Mouse (Mus musculus) liver, adult 2 months (tissue): ENCODE data around the gene Scn1b. TPM values are rescaled to one million over a fixed set of nuclear protein-coding genes. Genes with fewer than 3 reads are reported as not detected.

Source experiments
- DNase-seq: peaks from one replicate; pipeline ENCODE4 v3.0.0-alpha.2; 2011; ENCODE audit warnings: low read depth, low spot score; ENCODE audit errors: extremely low read depth
- H3K27ac ChIP-seq: fragments of 200-500 bp; replicated peaks from 2 replicates; pipeline ENCODE4 v1.5.1; 2012; ENCODE audit warnings: low read depth, mild to moderate bottlenecking, control low read depth, inconsistent platforms, low read length; ENCODE audit not compliant: insufficient read depth
- H3K27me3 ChIP-seq: fragments of 200-500 bp; 2 replicates; pipeline ENCODE4 v1.6.1; 2012; ENCODE audit warnings: mild to moderate bottlenecking, moderate library complexity, low read length, inconsistent platforms; ENCODE audit not compliant: control insufficient read depth, insufficient read depth
- H3K36me3 ChIP-seq: fragments of 200-500 bp; 2 replicates; pipeline ENCODE4 v1.6.1; 2012; ENCODE audit warnings: low read length, inconsistent platforms; ENCODE audit not compliant: control insufficient read depth, insufficient read depth
- H3K4me1 ChIP-seq: fragments of 200-500 bp; 2 replicates; pipeline ENCODE4 v1.6.1; 2011; ENCODE audit warnings: low read length; ENCODE audit not compliant: control insufficient read depth, insufficient read depth
- H3K4me3 ChIP-seq: fragments of 200-500 bp; 2 replicates; pipeline ENCODE4 v1.5.1; 2011; ENCODE audit warnings: low read depth, mild to moderate bottlenecking, control low read depth, low read length, moderate library complexity; ENCODE audit not compliant: insufficient read depth
- H3K79me2 ChIP-seq: fragments of 200-500 bp; 2 replicates; pipeline ENCODE4 v1.6.1; 2012; ENCODE audit warnings: inconsistent platforms, mild to moderate bottlenecking, low read length, moderate library complexity; ENCODE audit not compliant: control insufficient read depth, insufficient read depth
- H3K9ac ChIP-seq: fragments of 200-500 bp; 2 replicates; pipeline ENCODE4 v1.6.1; 2012; ENCODE audit warnings: low read depth, mild to moderate bottlenecking, control low read depth, inconsistent platforms, low read length
- CTCF ChIP-seq: fragments of 200-500 bp; IDR thresholded peaks from 2 replicates; pipeline ENCODE4 v1.5.1; 2011; ENCODE audit warnings: low read depth, low read length, control low read depth
- POLR2A ChIP-seq: fragments of 200-500 bp; IDR thresholded peaks from 2 replicates; pipeline ENCODE4 v1.6.1; 2011; ENCODE audit warnings: low read length, control low read depth; ENCODE audit not compliant: insufficient read depth; ENCODE audit errors: extremely low read depth
- WGBS: fragments of 180-500 bp; shearing (Covaris S2); methylation state at CpG from one replicate; pipeline ENCODE4 v1.1.7; 2018; 5-methylcytosine and 5-hydroxymethylcytosine counted together
- polyA plus RNA-seq: library from polyadenylated mRNA; depleted of rRNA; stranded (reverse); fragments of >200 nt; gene quantifications from 2 replicates; pipeline ENCODE4 v1.2.3, GENCODE M21; 2012
- total RNA-seq: library from RNA; depleted of rRNA; stranded (reverse); fragments of >200 nt; gene quantifications from 2 replicates; pipeline ENCODE4 v1.2.3, GENCODE M21; 2014

Gene Scn1b
- total and polyA plus RNA-seq, 2 experiments = 2.4 to 7.1 TPM

DNA sequence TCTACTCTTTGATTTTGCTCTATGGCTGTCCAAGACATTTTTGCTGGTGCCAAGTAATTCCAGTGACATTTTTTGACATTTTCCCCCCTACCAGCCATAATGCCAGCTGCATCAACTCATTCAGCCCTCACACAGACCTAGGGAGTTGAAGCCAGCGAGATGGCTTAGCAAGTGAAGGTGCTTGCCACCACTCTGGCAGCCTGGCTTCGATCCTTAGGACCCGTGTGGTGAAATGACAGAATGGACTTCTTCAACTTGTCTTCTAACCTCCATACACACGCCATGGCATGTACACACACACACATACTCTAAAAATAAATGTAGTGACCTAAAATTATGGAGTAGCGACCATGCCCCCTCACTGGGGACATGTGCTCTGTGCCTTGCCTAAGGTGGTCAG is 2.4 kb downstream of the Scn1b start:
- 88% methylated on average over 5 of the region's 5 CpGs for WGBS
- H3K36me3 ChIP-seq = no peaks in the 10 kb centered on the region
- no peak overlapping the region for H3K9ac ChIP-seq
- no peaks in the 10 kb centered on the region for H3K79me2 ChIP-seq
- no peak for DNase-seq
- TF ChIP-seq CTCF (no peak), POLR2A (no peak)
- H3K4me3 ChIP-seq = no peak overlapping the region
- H3K4me1 ChIP-seq = peaks cover 3% of the 10 kb centered on the region; the same call in 1 of the 2 replicates
- H3K27me3 ChIP-seq = peaks cover 6% of the 10 kb centered on the region
- no peak overlapping the region for H3K27ac ChIP-seq

DNA sequence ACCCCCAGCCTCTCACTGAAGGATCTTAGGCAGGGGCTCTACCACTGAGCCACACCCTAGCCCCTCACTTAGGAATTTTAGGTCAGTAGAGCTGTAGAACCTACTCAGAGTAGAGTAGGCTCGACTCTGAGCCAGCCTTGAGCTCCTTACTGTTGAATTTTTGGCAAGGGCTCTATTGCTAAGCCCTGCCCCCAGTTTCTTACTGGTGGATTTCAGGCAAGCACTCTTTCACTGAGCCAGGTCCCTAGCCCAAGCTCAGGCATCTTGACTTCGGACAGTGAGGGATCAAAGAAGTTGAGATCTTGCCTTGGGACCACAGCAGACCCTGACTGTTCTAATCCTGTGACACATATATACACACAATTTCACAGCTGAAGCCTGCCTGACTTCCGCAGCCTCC is 3.1 kb downstream of the Scn1b start:
- Histone ChIP-seq H3K27ac (no peak overlapping the region), H3K4me1 (peaks cover 3% of the 10 kb centered on the region; the same call in 1 of the 2 replicates), H3K4me3 (no peak overlapping the region), H3K27me3 (peaks cover 6% of the 10 kb centered on the region), H3K9ac (no peak overlapping the region), H3K36me3 (no peaks in the 10 kb centered on the region), H3K79me2 (no peaks in the 10 kb centered on the region)
- no peak for DNase-seq
- TF ChIP-seq POLR2A (no peak), CTCF (no peak)
- WGBS = 74% methylated on average over 3 of the region's 3 CpGs

DNA sequence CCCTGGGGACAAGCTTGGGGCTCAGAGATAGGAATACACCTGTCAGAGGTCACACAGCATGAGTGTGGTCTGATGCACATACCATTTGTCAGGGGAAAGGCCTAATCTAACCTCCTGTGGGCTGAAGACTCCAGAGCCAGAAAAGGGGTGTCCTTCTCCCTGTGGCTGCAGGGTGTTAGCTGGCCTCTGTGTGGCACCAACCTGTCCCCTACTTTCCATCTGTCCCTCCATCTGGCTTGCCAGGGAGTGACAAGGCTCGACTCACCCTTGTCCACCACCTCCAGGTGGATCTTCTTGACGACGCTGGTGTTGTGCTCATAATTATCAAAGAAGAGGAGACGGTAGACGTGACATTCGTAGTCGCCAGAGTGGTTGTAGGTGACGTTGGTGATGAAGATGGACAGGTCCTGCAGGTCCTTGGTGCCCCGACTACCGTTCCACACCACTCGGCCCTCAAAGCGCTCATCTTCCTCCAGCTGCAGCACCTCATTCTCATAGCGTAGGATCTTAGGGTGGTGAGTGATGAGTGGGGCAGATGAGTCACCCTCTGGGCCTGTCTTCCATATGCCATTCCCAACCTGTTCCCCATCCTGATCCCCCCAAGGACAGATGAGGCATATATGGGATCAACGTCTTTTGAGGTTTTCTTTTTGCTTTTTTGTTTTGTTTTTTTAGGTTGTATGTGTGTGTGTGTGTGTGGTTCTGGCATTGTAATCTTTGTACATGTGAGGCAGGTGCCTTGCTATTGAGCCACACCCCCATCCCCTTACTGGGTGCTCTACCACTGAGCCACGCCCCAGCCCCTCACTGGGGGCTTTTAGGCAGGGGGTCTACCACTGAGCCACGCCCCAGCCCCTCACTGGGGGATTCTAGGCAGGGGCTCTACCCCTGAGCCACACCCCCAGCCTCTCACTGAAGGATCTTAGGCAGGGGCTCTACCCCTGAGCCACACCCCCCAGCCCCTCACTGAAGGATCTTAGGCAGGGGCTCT is 3.9 kb downstream of the Scn1b start:
- no peaks in the 10 kb centered on the region for H3K36me3 ChIP-seq
- no peak overlapping the region for H3K9ac ChIP-seq
- no peak overlapping the region for H3K27ac ChIP-seq
- DNase-seq = no peak
- peaks cover 6% of the 10 kb centered on the region for H3K27me3 ChIP-seq
- H3K4me1 ChIP-seq = peaks cover 3% of the 10 kb centered on the region; the same call in 1 of the 2 replicates
- H3K79me2 ChIP-seq = no peaks in the 10 kb centered on the region
- no peak overlapping the region for H3K4me3 ChIP-seq
- WGBS = 93% methylated on average over 16 of the region's 16 CpGs
- no peak for TF ChIP-seq CTCF
- no peak for TF ChIP-seq POLR2A

DNA sequence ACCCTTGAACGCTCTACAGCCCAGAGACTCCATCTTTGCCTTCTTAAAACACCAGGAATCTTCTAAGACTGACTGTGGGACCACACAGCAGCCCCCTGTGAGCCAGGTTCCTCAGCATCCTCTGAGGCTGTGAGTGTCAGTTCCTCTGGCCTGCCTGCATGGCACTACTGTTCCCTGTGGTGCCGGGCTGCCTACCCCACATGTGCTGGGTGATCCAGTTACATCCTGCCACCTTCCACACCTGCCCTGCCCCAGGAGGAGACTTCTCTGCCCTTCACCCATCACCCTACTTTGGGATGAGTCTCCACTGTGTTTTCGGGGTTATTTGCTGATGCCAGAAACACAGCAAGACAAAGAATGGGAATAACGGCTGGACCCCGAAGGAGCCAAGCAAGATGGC is 7.2 kb downstream of the Scn1b start:
- H3K9ac ChIP-seq = no peak overlapping the region
- H3K79me2 ChIP-seq = peaks cover 2% of the 10 kb centered on the region; the same call in 1 of the 2 replicates
- H3K36me3 ChIP-seq = no peaks in the 10 kb centered on the region
- H3K27me3 ChIP-seq = no peaks in the 10 kb centered on the region
- no peaks in the 10 kb centered on the region for H3K4me1 ChIP-seq
- no peak overlapping the region for H3K4me3 ChIP-seq
- H3K27ac ChIP-seq = no peak overlapping the region
- DNase-seq = no peak
- 97% methylated on average over 5 of the region's 5 CpGs for WGBS
- TF ChIP-seq POLR2A (no peak), CTCF (no peak)

GRCm38 (mm10) chr7:31118486-31118885 is 8.3 kb downstream of the Scn1b start:
- Histone ChIP-seq H3K27ac (no peak overlapping the region), H3K4me1 (no peaks in the 10 kb centered on the region), H3K27me3 (no peaks in the 10 kb centered on the region), H3K4me3 (no peak overlapping the region), H3K36me3 (no peaks in the 10 kb centered on the region), H3K9ac (no peak overlapping the region), H3K79me2 (peaks cover 12% of the 10 kb centered on the region)
- TF ChIP-seq POLR2A = no peak
- no peak for TF ChIP-seq CTCF
- no peak for DNase-seq
- WGBS = 89% methylated on average over 7 of the region's 7 CpGs

- TF ChIP-seq CTCF (no peak), POLR2A (no peak)
- H3K36me3 ChIP-seq = no peaks in the 10 kb centered on the region
- H3K27me3 ChIP-seq = no peaks in the 10 kb centered on the region
- DNase-seq = no peak
- no peak overlapping the region for H3K4me3 ChIP-seq
- H3K4me1 ChIP-seq = peaks cover 6% of the 10 kb centered on the region; the same call in 1 of the 2 replicates
- 96% methylated on average over 11 of the region's 11 CpGs for WGBS
- no peak overlapping the region for H3K9ac ChIP-seq
- H3K79me2 ChIP-seq = peaks cover 19% of the 10 kb centered on the region
- no peak overlapping the region for H3K27ac ChIP-seq
Measured at GRCm38 (mm10) chr7:31117465-31117864, 9.3 kb downstream of the Scn1b start.
